Mouse (Mus musculus) cerebellum, postnatal 25 days (tissue): ENCODE data around the gene Arhgef28.
A peak's percentile ranks its signal among the peaks of the same experiment; 100 is the strongest.

Experiments
- DNase-seq, 2 experiments: peaks; one replicate each; pipeline ENCODE4 v3.0.0; 2021; ENCODE audit warnings: mixed read lengths in 2 of 2

Arhgef28 gene

DNA sequence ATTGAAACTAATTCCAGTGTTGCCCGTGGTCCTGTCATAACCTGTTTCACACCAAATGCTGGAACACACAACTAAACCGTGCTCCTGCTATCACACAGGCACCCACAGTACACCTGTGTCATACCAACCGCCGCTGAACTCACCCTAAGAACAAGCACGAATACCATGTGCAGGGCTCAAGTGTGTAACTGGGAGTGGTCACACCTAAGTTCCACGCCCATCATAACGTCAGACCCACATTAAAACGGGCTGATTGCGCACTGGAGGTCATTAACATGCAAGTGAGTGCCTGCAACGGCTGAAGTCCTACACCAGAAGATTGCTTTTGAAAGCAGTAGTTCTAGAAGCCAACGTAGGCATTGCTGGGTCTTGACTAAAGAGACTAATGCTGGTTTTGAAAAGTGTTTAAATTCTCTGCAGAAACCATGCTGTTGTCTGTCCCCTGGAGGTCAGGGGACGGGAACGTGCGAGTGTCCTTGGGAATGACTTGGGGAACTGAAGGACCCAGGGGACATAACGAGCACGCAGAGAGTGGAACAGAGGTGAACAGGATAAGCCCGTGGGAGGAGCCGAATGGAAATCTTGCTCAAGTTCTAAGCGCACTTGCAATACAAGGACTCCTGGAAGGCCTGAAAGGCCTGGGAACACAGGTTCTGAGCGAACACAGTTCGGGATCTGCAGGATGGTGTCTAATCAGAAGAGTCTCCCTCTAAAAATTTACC, 22.9 kb downstream of the Arhgef28 start:
- DNase-seq: no peak

DNA sequence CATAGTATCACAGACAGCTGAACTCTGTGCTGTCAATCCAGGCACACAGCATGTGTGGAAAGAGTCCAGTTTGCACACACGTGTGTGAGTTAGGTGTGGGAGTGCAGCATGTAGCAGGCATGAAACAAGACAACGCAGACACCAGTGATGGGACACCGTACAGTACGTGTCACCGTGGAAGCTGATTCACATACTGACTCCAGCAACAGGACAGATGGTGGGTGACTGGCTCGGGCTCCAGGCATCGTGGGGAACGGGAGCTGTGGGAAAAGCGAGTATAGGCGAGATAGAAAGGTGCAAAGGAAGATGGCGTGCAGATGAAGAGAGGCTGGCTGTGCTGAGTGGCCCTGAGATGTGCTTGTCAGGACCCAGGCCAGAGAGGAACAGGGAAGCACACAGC, 23.9 kb downstream of the Arhgef28 start:
- DNase-seq: no peak

DNA sequence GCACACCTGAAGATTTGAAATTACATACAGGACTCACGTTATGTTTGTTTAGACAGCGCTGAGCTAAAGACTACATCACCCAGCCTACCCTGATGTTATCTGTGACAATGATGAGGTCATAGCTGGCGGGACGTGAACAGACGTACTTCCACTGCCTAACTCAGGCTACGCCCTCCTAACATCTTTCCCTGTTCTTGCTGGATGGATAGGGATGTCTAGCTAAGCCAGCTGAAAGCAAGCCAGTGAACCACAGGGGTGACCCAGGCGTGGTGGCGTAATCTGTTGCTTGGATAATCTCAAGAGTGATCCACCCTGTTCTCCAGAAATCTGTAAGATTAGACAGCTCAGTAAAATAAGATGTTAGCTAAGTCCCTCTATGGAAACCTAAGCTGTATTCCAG, 25.6 kb downstream of the Arhgef28 start:
- DNase-seq: no peak

DNA sequence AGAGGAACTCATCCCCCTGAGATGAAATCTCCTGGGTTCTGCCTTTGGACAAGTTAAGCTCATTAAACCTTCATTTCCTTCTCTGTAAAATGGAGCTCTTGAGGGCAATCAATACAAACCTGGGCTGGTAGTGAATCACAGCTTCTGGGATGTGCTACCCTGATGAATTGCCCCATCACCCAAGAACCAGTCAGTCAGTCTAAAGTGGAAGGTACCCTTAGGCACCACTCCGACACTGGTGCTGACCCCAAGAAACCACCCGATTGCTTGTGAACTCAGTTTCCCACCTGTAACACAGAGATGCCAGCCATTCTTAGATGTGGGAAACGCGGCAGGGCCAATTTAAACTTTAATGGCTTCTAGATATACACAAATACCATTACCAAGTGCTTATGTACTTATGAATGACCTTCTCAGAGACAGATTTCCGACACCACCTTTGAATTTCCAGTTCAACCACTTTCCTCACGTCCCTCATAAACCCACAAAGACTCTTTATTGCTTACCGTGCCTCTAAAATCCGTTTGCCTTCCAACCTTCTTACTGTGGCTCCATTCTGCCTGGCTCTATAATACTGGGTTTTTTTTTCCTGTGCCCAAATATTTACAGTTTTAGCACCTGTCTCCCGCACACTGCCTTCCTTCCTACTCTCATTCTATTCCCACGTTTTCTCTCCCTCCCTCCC, 30.8 kb downstream of the Arhgef28 start:
- no peak for DNase-seq

DNA sequence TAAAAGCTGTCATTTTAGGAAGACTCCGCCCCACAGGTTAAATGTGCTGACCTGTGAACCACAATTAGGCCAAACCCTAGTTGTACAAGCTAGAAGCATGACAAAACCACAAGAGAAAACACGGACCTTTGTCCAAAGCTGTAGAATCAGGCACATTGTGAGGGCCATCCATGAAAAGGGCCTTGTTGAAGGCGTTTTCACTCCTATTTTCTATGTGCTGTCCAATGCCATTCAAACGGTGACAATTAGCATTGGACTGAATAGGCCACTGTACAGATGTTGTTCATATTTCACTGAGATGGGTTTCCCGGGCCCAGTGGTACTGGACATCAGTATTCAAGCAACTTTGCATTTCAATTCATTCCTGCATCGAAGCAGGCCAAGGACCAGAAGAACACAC, 33.2 kb downstream of the Arhgef28 start:
- DNase-seq: no peak

DNA sequence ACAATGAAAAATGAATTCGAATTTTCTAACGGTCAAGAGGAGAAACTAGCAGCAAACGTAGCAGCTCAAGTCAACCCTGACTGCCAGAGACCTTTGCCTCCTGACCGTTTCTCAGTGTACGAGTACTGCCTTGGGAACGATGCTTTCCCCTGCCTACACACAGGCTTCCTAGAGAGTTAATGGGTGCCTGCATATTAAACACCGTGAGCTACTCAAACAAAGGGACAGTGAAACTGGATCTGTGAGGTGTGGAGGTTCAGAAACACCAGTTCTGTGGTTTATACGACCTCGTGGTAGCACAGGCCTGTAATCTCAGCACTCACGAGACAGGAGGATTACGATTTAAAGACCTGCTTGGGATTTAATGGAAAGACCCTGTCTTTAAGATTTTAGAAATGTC, 33.9 kb downstream of the Arhgef28 start:
- no peak for DNase-seq

DNA sequence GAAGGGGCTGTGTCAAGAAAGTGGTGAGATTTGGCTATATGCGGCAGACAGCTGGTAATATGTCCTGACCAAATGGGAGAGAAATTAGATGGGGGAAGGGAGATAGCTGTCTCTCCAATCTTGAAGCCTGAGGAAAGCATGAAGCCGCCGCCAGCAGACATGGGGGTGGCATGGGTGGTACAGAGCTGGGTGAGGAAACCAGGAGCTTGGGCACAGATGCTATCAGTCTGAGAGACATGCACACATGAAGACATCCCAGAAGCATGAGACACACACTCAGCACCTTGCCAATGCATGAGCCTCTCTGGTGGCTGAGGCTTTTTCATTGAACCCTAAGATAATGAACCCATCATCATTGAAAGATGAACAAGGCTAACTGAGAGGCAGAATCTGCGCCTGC, 34.5 kb downstream of the Arhgef28 start:
- no peak for DNase-seq

DNA sequence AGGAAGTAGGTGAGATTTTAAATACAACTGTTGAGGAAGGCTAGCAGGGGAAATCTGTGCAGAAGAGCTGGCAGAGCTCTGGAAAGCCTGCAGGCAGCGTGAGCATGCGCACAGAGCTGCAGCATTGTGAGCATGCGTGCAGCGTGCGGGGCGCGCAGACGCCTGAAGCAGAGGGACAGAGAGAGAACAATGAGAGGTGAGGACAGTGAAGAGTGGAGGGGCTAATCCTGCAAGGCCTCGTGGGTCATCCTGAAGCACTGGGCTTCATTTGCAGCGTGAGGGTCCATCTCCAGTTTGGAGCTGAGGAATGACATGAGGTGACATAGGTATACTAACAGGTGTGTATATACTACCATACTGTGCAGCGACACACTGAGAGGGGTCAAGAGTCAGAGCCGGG, 35.0 kb downstream of the Arhgef28 start:
- peak; percentile 13 to 28 for DNase-seq

DNA sequence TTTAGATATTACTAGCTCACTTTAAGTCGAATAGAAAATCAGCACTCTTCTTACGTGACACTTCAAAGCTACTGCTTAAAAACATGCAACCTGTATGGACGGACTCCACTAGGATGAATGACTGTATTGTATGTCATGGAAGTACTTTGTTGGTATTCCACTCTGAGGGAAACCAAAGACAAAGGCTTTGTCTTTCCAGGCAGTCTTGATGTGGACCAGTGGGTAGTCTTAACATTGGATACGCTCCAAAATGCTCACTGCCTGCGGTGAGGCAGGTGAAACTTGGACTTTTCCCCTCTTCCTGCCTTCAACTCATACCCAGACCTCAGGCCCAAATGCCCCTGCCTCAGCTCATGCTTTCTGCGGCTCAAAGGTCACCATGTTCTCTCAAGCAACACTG, 41.4 kb downstream of the Arhgef28 start:
- DNase-seq: no peak

DNA sequence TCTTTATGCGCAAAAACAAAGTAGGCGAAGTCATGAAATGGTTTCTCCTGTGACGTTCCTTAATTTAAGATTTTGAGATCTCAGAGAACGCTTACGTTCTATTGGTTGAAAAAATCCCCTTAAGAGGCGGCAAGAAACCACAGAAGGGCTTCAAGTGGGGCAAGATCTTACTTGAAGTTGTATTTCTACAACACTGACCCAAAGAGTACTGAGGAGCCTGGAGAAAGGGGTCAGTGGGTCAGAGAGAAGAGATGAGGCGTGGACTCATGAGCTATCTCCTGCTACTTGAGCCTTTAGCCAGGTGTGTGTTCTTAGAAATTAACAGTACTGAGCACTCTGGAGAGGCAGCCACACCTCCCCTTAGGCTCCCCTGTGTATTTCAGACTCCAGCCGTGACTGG, 44.7 kb downstream of the Arhgef28 start:
- no peak for DNase-seq

DNA sequence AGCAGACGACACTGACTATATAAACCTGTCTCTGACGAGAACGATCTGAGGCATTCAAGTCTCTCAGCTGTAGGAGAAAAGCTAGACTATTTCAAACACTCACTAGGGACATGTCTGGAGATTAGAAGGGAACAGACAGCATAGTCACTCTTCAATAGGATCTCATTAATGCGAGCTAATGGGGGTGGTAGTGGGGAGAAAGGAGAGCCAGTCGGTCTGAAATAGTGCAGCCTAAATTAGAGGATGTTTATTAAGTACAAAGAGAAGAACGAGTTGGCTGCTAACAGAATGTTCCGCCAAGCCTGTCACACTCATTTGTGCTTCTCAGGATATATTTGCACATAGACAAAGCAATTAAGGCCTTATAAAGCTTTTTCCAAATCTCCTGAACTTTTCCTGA, 49.6 kb downstream of the Arhgef28 start:
- DNase-seq: no peak

DNA sequence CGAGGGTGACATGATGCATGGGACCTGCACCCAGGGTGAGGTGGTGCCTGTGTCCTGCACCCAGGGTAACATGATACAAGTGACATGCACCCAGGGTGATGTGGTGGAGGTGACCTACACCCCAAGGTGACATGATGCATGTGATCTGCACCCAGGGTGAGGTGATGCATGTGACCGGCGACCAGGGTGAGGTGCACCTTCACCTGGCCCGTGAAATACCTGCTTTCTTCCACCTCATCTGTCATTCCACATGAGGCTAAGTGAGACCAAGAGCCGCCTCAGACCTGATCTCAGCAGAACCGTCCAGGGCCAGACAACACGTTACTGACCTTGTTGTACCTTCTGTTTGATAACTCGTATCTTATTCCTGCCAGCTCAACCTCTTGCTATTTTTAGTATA, 53.5 kb downstream of the Arhgef28 start:
- DNase-seq: no peak

DNA sequence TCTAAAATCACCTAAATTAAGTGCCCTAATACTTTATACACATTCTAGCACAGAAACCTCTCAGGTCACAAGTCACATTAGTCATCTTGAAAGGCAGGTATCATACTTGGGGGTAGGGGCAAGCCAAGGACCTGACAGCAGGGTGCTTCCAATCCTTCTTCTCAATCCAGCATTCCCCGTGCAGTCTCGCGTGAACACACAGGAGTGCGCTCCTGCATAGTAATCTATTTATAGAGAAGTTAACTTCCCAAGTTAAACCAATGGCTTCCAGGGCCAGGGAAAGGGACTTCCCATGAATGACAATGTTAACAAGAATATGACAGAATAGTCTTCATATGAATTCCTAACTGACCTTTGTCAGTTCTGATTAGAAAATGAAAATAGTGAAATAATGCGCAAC, 58.7 kb downstream of the Arhgef28 start:
- DNase-seq: no peak

DNA sequence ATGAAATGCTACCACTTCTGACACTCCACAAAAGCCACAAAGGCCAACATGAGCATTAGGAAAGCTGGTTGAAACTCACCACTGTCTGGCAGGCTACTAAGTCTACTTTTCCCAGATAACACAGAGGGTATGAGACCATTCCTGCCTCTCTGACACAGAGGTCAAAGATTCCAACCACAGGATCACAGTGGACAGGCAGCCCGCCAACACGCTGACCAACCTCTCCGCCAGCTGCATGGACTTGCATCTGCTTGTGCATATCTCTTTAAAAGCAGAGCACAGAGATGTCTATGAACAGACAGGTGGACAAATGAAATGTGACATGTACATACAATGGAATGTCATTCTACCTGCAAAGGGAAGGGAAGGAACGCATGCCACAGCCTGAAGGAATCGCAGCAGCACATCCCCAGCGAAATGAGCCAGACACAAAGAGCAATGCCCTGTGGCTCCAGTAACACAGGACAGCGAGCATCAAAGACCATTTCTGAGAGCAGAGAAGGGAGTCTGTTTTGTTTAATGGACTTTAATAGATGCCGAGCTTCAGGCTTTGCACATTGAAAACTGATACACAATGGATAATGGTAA, 59.6 kb downstream of the Arhgef28 start:
- no peak for DNase-seq

DNA sequence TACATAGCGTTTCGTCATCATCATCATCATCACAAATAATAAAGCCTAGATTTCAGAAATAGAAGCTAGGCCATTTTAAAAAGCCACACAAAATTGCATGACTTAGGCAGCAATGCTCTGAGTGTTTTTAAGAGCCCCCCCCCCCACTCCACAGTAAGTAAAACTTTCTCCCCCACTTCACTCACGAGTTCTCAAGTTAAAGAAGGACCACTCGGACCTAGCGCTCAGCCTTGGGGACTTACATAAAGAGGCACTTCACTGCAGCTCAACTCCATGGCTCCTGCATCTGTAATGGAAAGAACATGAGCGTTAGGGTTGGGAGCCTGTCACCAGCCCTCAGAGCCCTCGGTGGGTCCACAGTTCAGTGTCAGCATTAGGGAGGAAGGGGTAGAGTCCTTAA, 60.9 kb downstream of the Arhgef28 start:
- DNase-seq: no peak

DNA sequence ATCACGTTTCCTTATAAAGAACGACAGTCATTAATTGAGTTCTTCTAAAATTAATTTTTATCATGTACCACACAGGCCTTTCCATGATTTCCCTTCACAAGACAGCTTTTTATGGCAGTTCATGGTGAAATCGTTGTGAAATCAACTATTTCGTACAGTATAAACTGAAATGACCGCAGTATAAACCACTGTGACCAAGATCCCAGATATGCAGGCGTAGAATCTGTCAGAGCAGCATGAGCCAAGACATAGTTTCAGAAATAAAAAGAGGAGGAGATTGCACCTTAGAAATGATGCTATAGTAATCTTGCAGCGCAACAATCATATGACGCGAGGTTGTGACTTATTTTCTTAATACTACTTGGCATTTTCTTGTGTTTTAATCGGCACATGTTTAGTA, 63.2 kb downstream of the Arhgef28 start:
- DNase-seq: no peak

DNA sequence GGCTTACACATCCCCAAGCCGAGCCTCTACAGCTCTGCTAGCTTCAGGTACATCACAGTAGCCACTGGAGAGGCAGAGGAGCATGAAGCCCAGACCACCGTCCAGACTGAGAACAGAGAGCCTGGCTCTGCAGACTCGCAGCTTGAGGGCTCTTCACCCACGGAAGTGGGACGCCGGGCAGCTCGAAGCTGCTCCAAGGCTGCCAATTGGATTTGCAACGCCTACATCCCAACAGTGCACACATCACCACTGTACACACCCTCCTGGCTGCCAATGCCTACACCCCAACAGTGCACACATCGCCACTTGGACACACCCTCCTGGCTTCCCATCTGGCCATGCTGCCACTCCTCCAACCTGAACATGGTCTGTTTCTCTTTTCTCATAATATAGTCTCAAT, 65.6 kb downstream of the Arhgef28 start:
- DNase-seq: no peak

DNA sequence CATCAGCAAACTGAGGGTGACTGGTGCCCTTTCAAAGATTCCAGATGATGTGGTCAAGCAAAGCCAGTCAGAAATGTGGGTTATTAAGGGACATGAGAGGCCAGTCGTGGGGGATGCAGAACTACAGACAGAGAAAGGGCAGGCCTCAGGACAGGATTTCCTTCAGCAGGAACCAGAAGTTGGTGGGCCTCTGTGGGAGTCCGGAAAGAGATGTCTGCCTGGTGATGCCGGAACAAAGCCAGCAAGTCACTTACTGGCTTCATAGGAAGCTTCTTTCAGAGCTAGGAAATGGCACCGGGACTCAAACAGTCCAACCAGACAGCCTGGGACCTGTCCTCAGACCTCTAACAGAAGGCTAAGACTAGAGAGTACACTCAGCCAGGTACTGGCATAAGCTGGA, 67.5 kb downstream of the Arhgef28 start:
- no peak for DNase-seq

DNA sequence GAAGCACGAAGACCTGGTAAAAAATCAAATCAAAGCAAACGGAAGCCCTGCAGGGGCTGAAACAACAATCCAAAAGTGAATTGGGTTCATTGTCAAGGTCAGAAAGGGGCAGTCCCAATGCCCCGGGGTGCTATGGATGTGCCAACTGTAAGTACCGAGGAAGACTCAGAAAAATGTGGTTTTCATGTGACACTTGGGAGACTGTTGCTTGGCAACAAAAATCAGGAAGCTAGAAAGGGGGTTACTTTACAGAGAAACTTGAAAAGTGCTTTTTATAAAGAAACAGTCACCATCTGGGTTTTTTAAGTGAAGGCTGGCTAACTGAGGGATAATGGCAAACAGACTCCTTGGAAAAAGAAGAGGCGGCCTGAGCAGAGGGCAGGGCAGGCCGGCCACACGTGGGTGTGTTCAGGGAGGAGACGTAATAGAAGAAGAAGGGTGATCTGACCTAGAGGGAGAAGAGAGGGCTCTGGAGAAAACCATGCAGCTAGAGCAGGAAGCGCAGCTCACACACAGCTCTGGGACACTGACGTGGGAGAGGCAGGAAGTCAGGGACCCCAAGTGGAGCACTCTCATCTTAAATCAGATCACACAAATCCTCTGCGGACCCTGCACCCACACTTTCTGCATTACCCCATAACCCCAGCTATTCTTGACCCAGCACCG, 70.2 kb downstream of the Arhgef28 start:
- no peak for DNase-seq

DNA sequence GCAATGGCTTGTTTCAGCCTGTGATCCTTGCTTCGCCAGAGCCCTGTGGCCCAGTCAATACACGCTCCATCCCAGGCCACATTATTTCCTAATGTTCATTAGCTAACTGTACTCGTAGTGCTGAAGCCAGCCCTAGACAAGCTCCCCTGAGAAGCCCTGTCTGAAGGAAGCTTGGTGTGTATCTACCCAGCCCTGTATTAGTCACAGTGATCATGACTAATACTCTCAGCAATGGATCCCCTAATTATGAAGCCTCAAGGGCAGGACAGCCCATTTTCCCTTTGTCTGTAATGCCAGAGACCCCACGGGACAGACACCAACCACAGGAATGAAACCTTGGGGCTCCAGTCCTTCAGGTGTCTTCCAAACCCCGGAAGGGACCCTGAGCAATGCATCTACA, 73.3 kb downstream of the Arhgef28 start:
- DNase-seq: no peak

DNA sequence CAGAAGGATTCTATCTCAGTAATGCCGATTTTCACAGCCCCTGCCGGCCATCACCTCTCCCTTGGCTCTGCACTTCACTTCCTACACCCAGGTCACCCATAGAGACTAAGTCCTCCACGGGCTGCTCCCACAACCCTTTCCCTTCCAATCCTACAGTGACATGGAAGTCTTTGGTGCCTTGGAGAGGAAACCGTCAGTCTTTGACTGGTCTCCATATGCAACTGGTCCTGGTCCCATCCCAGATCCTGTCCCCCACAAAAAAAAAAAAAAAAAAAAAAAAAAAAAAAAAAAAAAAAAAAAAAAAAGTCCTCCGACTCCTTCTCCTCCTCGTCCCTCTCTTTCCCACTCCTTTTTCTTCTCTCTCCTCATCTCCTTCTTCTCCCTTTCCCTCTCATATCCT, 74.0 kb downstream of the Arhgef28 start:
- no peak for DNase-seq

DNA sequence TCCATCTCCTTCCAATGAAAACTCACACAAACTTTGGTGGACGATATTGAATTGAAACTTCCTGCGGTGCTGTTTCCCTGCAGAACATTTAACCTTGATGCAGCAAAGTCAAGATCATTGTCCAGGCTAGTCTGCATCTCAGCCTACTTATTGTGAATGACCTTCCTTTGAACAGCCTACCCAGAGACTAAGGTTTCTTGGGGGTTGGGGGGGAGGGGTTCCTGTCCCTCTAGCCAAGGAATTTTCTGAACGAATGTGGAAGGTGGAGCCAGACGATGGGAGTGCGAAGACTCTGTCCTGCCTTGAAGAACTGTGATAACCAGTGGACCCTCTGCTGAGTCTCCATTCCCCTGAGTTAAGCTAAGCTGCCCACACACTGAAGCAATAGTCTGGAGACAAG, 80.6 kb downstream of the Arhgef28 start:
- DNase-seq: no peak

DNA sequence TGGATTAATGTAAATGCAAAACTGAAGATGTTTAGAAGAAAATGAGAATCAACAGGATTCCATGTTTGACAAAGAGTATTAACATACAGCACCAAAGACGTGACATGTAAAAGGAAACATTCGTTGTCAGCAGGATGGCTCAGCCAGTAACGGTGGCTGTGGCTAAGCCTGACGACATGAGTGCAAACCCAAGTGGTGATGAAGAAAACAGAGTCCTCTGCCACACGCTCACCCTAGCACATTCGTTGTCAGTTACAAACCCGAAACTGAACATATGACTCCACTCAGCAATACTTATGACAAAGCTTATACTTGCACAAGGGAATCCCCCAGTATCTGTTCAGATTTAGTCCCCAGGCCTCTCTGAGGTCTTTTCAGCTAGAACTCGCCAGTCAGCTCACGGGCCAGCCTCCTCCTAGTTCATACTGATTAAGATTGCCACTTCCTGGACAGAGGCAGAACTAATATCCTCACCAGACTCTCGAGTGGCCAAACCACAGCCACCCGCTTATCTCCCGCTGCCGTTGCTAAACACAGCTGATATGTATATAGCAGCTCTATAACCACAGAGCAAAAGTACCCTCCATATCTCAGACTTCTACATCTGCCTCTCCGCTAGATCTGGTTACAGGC, 82.0 kb downstream of the Arhgef28 start:
- DNase-seq: no peak
